Mouse (Mus musculus) hindbrain, embryonic 14.5 days (tissue): Measurements from ENCODE around the gene Creb3l2. TPM values are rescaled to one million over a fixed set of nuclear protein-coding genes. Genes with fewer than 3 reads are reported as not detected.
A peak's percentile ranks its signal among the peaks of the same experiment; 100 is the strongest.

Source experiments
- ATAC-seq: fragments of 200-750 bp; cut with Nextera tagmentation; 2 replicates; pipeline ENCODE4 v1.8.0; 2017; ENCODE audit warnings: moderate number of reproducible peaks, mild to moderate bottlenecking, moderate TSS enrichment, moderate library complexity; ENCODE audit not compliant: low FRiP score
- DNase-seq: peaks from one replicate; pipeline ENCODE4 v3.0.0-alpha.2; 2015; ENCODE audit warnings: low spot score
- H3K27ac ChIP-seq: fragments of 300-500 bp; sonication (generic); 2 replicates; pipeline ENCODE4 v1.5.1; 2014; ENCODE audit warnings: mild to moderate bottlenecking, moderate library complexity
- H3K27me3 ChIP-seq: fragments of 300-500 bp; sonication (generic); 2 replicates; pipeline ENCODE4 v1.6.1; 2014; ENCODE audit warnings: mild to moderate bottlenecking, low read length, mixed read lengths; ENCODE audit not compliant: control insufficient read depth, insufficient read depth
- H3K36me3 ChIP-seq: fragments of 300-500 bp; sonication (generic); replicated peaks from 2 replicates; pipeline ENCODE4 v1.6.1; 2014; ENCODE audit not compliant: control insufficient read depth, insufficient read depth
- H3K4me1 ChIP-seq: fragments of 300-500 bp; sonication (generic); replicated peaks from 2 replicates; pipeline ENCODE4 v1.6.1; 2014; ENCODE audit warnings: antibody characterized with exemption, low read length, mixed read lengths; ENCODE audit not compliant: control insufficient read depth, insufficient read depth
- H3K4me2 ChIP-seq: fragments of 300-500 bp; sonication (generic); replicated peaks from 2 replicates; pipeline ENCODE4 v1.6.1; 2014; ENCODE audit warnings: mild to moderate bottlenecking, moderate library complexity
- H3K4me3 ChIP-seq: fragments of 300-500 bp; sonication (generic); replicated peaks from 2 replicates; pipeline ENCODE4 v1.5.1; 2014; ENCODE audit warnings: mild to moderate bottlenecking, low read length
- H3K9ac ChIP-seq: fragments of 300-500 bp; sonication (generic); 2 replicates; pipeline ENCODE4 v1.6.1; 2014
- H3K9me3 ChIP-seq: fragments of 300-500 bp; sonication (generic); 2 replicates; pipeline ENCODE4 v1.6.1; 2016; ENCODE audit warnings: low read length; ENCODE audit not compliant: control insufficient read depth
- whole genome bisulfite sequencing: fragments of 180-500 bp; shearing (Covaris S2); extraction: QIAGEN DNeasy Blood & Tissue Kit; methylation state at CpG from one replicate; pipeline ENCODE4 v1.1.7; 2014; 5-methylcytosine and 5-hydroxymethylcytosine counted together
- polyA plus RNA-seq: library from polyadenylated mRNA; unstranded; fragments of >200 nt; fragmentation: Nextera tagmentation; extraction: Ambion mirVana; gene quantifications from 2 replicates; pipeline ENCODE4 v1.2.1, GENCODE M21; 2014

Gene Creb3l2
- polyA plus RNA-seq, 1 experiment from 2014 or later, result 5.5 TPM

DNA sequence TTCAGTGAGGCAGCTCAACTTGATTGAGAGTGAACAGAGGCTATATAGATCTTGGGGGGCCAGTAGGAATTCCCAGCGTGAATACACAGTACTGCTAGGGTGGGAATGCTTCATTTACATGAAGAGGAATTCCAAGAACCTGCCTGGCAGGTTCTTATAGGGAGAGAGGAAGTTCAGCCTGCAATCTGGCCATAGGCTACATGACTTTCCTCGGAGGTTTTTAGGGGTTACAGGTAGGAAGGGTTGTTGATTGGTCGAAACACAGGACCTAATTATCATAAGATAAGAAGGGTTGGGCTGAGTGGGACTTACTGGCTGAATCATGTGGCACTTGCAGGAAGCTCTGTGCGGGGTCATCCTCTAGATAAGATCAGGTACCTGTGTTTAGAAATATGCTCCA is 9.7 kb upstream of the Creb3l2 start:
- ATAC-seq (no peak), DNase-seq (no peak)
- Histone ChIP-seq H3K9ac (no peak overlapping the region), H3K4me2 (no peak overlapping the region), H3K4me3 (no peak overlapping the region), H3K27me3 (no peaks in the 10 kb centered on the region), H3K36me3 (no peaks in the 10 kb centered on the region), H3K27ac (no peak overlapping the region), H3K4me1 (no peaks in the 10 kb centered on the region), H3K9me3 (no peaks in the 10 kb centered on the region)
- WGBS, result 58% methylated on average over 4 of the region's 4 CpGs

DNA sequence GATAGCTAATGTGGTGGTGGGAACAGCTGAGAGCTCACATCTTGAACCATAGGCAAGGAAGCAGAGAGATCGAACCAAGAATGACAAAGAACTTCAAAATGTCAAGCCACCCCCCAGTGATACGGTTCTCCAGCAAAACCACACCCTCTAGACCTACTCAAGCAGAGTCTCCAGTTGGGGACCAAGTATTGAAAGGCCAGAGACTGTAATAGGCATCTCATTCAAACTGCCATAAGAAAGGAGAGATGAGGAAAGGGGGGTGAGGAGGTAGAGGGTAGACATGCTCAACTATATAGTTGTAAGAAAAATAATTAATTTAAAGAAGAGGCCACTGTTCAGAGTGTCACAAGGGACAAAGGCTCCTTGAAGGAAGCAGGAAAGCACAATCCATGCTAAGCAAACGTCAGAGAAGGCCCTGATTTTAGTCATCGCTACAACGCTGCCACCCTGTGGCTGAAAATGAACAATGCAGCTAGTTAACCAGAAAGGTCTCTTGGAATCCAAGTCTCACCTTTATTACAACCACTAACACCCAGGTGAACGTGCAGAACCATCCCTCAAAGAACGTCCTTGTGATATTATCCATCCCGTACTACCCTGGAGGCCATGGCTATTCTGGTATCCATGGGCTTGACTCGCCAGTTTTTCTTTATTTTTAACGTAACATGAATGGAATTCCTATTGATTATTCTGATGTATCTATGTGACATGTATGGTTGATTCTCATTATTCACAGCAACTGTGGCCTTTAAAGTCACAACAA is 5.9 kb upstream of the Creb3l2 start:
- Histone ChIP-seq H3K27me3 (no peaks in the 10 kb centered on the region), H3K4me2 (no peak overlapping the region), H3K36me3 (no peaks in the 10 kb centered on the region), H3K4me3 (no peak overlapping the region), H3K27ac (no peak overlapping the region), H3K4me1 (no peaks in the 10 kb centered on the region), H3K9ac (no peak overlapping the region), H3K9me3 (no peaks in the 10 kb centered on the region)
- peak; percentile 76; the same call in 1 of the 2 replicates for ATAC-seq
- peak; percentile 92 for DNase-seq
- WGBS, result 24% methylated on average over 10 of the region's 10 CpGs

DNA sequence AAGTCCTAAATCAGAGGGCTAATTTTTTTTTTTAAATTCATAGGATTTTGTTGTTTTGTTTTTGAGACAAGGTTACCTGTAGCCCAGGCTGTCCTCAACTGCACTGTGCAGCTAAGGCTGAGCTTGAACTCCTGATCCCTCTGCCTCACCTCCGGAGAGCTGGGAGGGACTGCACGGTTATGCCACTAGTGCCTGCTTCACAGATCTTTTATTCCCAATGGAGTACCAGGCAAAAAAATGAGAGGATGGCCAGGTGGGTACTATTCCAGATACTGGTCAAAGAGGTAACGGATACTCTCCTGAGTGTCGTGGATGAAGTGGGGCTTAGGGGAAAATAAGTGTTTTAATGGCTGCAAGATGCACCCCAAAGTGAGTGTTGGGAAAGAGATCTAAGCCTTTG is 835 bp upstream of the Creb3l2 start:
- no peaks in the 10 kb centered on the region for H3K27me3 ChIP-seq
- no peaks in the 10 kb centered on the region for H3K36me3 ChIP-seq
- peak overlapping the region; percentile 57 for H3K9ac ChIP-seq
- H3K4me3 ChIP-seq, result peak overlapping the region; percentile 71
- WGBS, result 53% methylated on average over 4 of the region's 4 CpGs
- peak overlapping the region; percentile 75 for H3K4me2 ChIP-seq
- no peaks in the 10 kb centered on the region for H3K9me3 ChIP-seq
- H3K4me1 ChIP-seq, result no peaks in the 10 kb centered on the region
- peak overlapping the region; percentile 58; the same call in 1 of the 2 replicates for H3K27ac ChIP-seq
- ATAC-seq (no peak), DNase-seq (no peak)

DNA sequence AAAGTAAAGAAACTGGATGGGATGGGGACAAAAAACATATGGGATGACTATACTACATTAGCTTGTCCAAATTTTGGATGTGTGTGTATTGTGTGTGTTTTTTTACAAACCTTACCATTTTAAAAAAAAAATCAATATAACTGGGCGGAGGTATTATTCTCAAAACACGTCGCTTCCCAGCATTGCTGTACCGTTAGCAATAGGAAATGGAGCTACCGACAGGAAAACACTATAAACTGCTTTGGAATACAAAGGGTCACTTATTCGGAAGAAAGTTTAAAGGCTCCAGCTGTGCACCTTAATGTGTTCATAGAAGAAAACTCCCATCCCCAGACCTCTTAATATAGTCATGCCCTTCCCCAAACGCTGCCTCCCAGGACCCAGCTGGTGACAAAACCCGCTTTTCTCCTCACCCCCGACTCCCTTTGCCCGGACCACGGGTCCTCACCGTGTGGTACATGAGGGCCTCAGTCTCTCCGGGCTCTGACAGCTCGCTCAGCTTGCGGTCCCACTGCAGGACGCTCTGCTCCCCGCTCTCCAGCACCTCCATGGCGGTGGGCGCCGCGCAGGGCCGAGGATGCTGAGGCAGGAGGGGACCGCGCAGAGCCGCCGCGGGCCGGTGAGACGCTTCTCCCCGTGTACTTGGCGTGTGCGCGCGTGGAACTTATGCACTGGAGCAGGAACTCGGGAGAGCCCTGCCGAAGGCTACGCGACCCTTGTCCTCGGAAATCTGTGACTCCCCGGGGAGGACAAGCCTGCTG is 515 bp downstream of the Creb3l2 start:
- ATAC-seq (peak; percentile 48), DNase-seq (no peak)
- Histone ChIP-seq H3K27ac (no peak overlapping the region), H3K4me3 (peak overlapping the region; percentile 71), H3K4me2 (peak overlapping the region; percentile 75), H3K36me3 (no peaks in the 10 kb centered on the region), H3K9ac (peak overlapping the region; percentile 60), H3K9me3 (no peaks in the 10 kb centered on the region), H3K4me1 (no peaks in the 10 kb centered on the region), H3K27me3 (no peaks in the 10 kb centered on the region)
- 1% methylated on average over 40 of the region's 40 CpGs for WGBS

DNA sequence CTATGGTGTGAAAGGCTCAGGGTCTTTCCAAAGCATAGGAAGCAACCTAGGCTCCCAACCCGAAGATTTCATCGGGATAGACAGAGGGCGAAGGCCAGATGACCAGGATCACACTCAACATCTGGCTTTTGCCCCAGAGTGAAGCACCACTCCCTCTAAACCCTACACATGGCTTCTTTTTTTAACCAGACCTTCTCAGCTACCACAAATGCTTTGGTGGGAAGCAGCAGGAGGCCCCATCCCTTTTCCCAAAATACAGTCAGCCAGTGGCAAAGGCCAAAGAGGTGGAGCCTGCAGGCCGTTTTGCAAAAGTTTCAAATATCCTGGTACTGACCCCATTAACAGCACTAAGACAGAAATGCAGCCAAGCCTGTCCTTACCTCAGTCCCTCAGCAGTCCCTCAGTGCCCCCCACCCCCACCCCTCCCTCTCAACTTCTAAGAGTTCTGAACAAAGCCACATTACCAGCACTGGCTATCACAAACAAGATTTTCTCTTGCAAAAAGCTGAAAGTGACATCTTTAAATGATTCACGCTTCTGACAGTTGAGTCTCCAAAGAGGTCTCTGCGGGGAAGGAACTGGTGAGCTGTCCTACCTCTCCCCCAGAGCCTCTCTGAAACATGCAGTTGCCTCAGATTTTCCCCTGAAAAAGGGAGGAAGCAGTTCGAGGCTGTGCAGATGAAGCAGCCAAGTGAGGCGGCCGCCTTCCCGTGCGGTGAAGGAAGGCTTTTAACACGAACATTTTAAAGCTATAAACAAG is 1.3 kb downstream of the Creb3l2 start:
- peak overlapping the region; percentile 75 for H3K4me2 ChIP-seq
- H3K27ac ChIP-seq, result no peak overlapping the region; the same call in 1 of the 2 replicates
- H3K36me3 ChIP-seq, result no peaks in the 10 kb centered on the region
- H3K4me1 ChIP-seq, result no peaks in the 10 kb centered on the region
- no peak for ATAC-seq
- WGBS, result 14% methylated on average over 12 of the region's 12 CpGs
- H3K9me3 ChIP-seq, result no peaks in the 10 kb centered on the region
- H3K4me3 ChIP-seq, result peak overlapping the region; percentile 71
- H3K9ac ChIP-seq, result peak overlapping the region; percentile 52
- no peak for DNase-seq
- no peaks in the 10 kb centered on the region for H3K27me3 ChIP-seq

DNA sequence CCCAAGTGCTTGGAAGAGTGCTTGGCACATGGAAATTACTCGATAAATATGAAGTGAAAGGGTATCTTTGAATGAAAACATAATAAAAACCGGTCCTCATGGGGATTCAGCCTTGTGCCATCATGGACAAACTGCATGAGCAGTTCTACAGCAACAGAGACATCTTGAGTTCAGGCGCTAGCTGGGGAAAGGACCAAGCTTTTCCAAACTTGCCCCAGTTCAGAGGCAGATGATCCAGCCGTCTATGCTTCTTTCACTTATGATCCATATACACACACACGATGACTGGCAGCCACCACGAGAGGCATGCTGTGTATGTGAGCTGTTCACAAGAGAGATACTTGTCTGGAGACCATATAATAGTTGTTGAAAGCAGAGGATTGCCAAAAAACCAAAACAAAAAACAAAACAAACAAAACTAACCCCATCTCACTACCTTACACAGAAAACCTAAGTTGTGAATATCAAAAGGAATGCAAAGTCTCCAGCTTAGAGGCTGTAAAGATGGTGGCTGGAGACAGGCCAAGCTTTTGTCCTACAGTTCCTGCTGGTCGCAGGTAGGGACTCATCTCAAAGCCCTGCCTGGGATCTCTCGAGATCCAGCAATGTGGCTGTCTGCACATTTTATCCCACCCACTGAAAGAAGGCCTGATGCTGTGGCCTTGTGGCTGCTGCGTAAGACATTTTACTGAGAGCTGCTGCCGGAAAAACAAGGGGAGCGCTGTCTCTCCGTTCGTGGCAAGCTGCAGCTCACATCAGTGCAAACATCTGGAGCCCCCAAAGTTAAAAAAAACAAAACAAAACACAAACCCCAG is 2.1 kb downstream of the Creb3l2 start:
- Histone ChIP-seq H3K9ac (0 out of 2 replicates have a peak overlapping the region, but pooled peaks have one; percentile 9), H3K4me3 (peak overlapping the region; percentile 71), H3K4me2 (peak overlapping the region; percentile 75), H3K4me1 (no peaks in the 10 kb centered on the region), H3K27me3 (no peaks in the 10 kb centered on the region), H3K36me3 (no peaks in the 10 kb centered on the region), H3K9me3 (no peaks in the 10 kb centered on the region), H3K27ac (no peak overlapping the region)
- ATAC-seq, result no peak
- 59% methylated on average over 13 of the region's 13 CpGs for WGBS
- DNase-seq, result no peak

DNA sequence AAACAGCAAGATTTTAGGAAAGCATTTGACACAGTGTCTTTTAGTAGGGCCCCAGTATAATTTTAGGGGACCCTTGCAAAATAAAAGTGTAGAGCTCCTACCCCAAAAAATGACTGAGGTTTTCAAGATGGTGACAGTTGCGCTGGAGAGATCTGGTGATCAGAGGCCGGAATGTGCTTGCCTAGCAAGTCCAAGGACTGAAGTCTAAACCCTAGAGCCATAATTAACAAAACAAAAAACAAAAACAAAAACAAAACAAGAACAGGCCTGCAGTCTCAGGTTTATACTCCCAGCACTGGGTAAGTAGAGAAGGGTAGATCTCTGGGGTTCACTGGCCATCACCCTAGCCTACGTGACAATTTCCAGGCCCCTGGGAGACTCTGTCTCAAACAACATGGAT is 3.4 kb downstream of the Creb3l2 start:
- no peak for DNase-seq
- no peak for ATAC-seq

DNA sequence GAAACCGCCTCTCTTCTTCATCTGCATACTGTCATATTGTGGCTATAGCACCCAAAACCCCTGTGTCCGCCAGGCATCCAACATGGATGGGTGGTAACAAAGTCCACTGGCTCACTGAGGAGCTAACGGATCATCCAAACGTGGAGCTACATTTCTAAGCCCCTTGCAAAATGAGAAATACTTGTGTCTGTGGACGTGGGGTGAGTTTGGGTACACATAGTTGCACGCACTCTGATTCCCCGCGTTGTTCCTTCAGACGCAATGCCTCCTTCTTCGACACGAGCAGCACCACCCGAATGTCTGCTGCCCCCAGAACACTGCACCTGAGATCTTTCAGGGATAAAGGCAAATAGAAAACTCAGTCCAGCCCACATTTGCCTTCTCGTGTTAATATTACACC is 4.9 kb downstream of the Creb3l2 start:
- Histone ChIP-seq H3K4me2 (no peak overlapping the region), H3K9ac (no peak overlapping the region), H3K4me1 (no peaks in the 10 kb centered on the region), H3K27me3 (no peaks in the 10 kb centered on the region), H3K9me3 (no peaks in the 10 kb centered on the region), H3K36me3 (no peaks in the 10 kb centered on the region), H3K4me3 (no peak overlapping the region), H3K27ac (no peak overlapping the region)
- ATAC-seq (no peak), DNase-seq (no peak)
- 82% methylated on average over 13 of the region's 13 CpGs for WGBS

More for the DNA sequence above, 3.4 kb downstream of the Creb3l2 start:
- H3K9ac ChIP-seq, result no peak overlapping the region
- H3K9me3 ChIP-seq, result no peaks in the 10 kb centered on the region
- H3K4me2 ChIP-seq, result no peak overlapping the region
- WGBS, result 97% methylated on average over 3 of the region's 3 CpGs
- no peak overlapping the region for H3K4me3 ChIP-seq
- no peaks in the 10 kb centered on the region for H3K27me3 ChIP-seq
- no peak overlapping the region for H3K27ac ChIP-seq
- H3K4me1 ChIP-seq, result no peaks in the 10 kb centered on the region
- no peaks in the 10 kb centered on the region for H3K36me3 ChIP-seq
